Mouse (Mus musculus): Measurements from ENCODE around the gene Ogfod2.

Gene Ogfod2

GRCm38 (mm10) chr5:124095077-124095581 is 17.0 kb upstream of the Ogfod2 start:
- peak; percentile 17 for DNase-seq (ENCODE audit: low spot score)

- DNase-seq (ENCODE audit: low spot score), result peak; percentile 93
Measured at GRCm38 (mm10) chr5:124095596-124096232, 16.4 kb upstream of the Ogfod2 start, which contains the start of gene Abcb9. Gene Abcb9 (minus strand): TSS chr5:124095798.

- no peak for DNase-seq (ENCODE audit: low spot score)
Measured at GRCm38 (mm10) chr5:124098923-124099322, 13.2 kb upstream of the Ogfod2 start.

- DNase-seq (ENCODE audit: low spot score), result no peak
Measured at GRCm38 (mm10) chr5:124100128-124101044, 11.7 kb upstream of the Ogfod2 start.

GRCm38 (mm10) chr5:124102326-124102725 is 9.8 kb upstream of the Ogfod2 start:
- no peak for DNase-seq (ENCODE audit: low spot score)

GRCm38 (mm10) chr5:124103020-124103419 is 9.1 kb upstream of the Ogfod2 start:
- no peak for DNase-seq (ENCODE audit: low spot score)

GRCm38 (mm10) chr5:124103552-124103951 is 8.5 kb upstream of the Ogfod2 start:
- DNase-seq (ENCODE audit: low spot score), result no peak

- peak; percentile 50 for DNase-seq (ENCODE audit: low spot score)
Measured at GRCm38 (mm10) chr5:124111077-124111741, 888 bp upstream of the Ogfod2 start.

- DNase-seq (ENCODE audit: low spot score), result peak; percentile 63
Measured at GRCm38 (mm10) chr5:124112531-124112930, 434 bp downstream of the Ogfod2 start.

GRCm38 (mm10) chr5:124113030-124113429 is 933 bp downstream of the Ogfod2 start:
- peak; percentile 54 for DNase-seq (ENCODE audit: low spot score)

GRCm38 (mm10) chr5:124114276-124115025 is 2.4 kb downstream of the Ogfod2 start:
- no peak for DNase-seq (ENCODE audit: low spot score)

- DNase-seq (ENCODE audit: low spot score), result peak; percentile 35
Measured at GRCm38 (mm10) chr5:124115531-124115930, 3.4 kb downstream of the Ogfod2 start.

- peak; percentile 78 for DNase-seq (ENCODE audit: low spot score)
Measured at GRCm38 (mm10) chr5:124115990-124116845, 4.1 kb downstream of the Ogfod2 start, which contains the start of gene Arl6ip4. Gene Arl6ip4 (plus strand): TSS chr5:124116089.

GRCm38 (mm10) chr5:124119204-124119603 is 7.1 kb downstream of the Ogfod2 start:
- DNase-seq (ENCODE audit: low spot score), result no peak

- DNase-seq (ENCODE audit: low spot score), result no peak
Measured at GRCm38 (mm10) chr5:124122357-124122756, 10.3 kb downstream of the Ogfod2 start.

- DNase-seq (ENCODE audit: low spot score), result no peak
Measured at GRCm38 (mm10) chr5:124125093-124125492, 13.0 kb downstream of the Ogfod2 start.

GRCm38 (mm10) chr5:124134261-124134660 is 22.2 kb downstream of the Ogfod2 start:
- DNase-seq (ENCODE audit: low spot score), result no peak

- DNase-seq (ENCODE audit: low spot score), result no peak
Measured at GRCm38 (mm10) chr5:124138066-124138465, 26.0 kb downstream of the Ogfod2 start.

- DNase-seq (ENCODE audit: low spot score), result no peak
Measured at GRCm38 (mm10) chr5:124149028-124149427, 36.9 kb downstream of the Ogfod2 start.

GRCm38 (mm10) chr5:124150895-124151294 is 38.8 kb downstream of the Ogfod2 start:
- DNase-seq (ENCODE audit: low spot score), result no peak

- DNase-seq (ENCODE audit: low spot score), result no peak
Measured at GRCm38 (mm10) chr5:124152734-124153133, 40.6 kb downstream of the Ogfod2 start.
